Mouse (Mus musculus) ES-E14 (cell line): ENCODE results near the gene Carns1.

Experiments used
- CHD2 ChIP-seq: IDR thresholded peaks from 2 replicates; pipeline ENCODE4 v1.6.1; 2014; ENCODE audit warnings: mild to moderate bottlenecking, low read depth, low read length, inconsistent platforms
- HCFC1 ChIP-seq: IDR thresholded peaks from 2 replicates; pipeline ENCODE4 v1.6.1; 2012; ENCODE audit warnings: low read length, inconsistent platforms, borderline replicate concordance; ENCODE audit not compliant: insufficient read depth
- ZC3H11A ChIP-seq: IDR thresholded peaks from 2 replicates; pipeline ENCODE4 v1.6.1; 2012; ENCODE audit warnings: low read depth, mild to moderate bottlenecking, inconsistent platforms, low read length, borderline replicate concordance
- ZNF384 ChIP-seq: IDR thresholded peaks from 2 replicates; pipeline ENCODE4 v1.6.1; 2012; ENCODE audit warnings: low read depth, low read length, inconsistent platforms

GRCm38 (mm10) chr19:4148819-4149218, 26.5 kb downstream of the Carns1 start:
- TF ChIP-seq ZNF384: no peak
- TF ChIP-seq ZC3H11A: no peak
- TF ChIP-seq HCFC1: no peak
- TF ChIP-seq CHD2: no peak
